Mouse (Mus musculus) thymus, adult 2 months (tissue): ENCODE data around the gene Gpx7.

Experiments
- CTCF ChIP-seq: fragments of 200-500 bp; IDR thresholded peaks from 2 replicates; pipeline ENCODE4 v1.5.1; 2012; ENCODE audit warnings: mild to moderate bottlenecking, control low read depth, low read length, moderate library complexity, borderline replicate concordance; ENCODE audit not compliant: control insufficient read depth, poor library complexity, insufficient read depth; ENCODE audit errors: extremely low read depth
- POLR2A ChIP-seq: fragments of 200-500 bp; IDR thresholded peaks from 2 replicates; pipeline ENCODE4 v1.6.1; 2012; ENCODE audit warnings: mild to moderate bottlenecking, low read length, control low read depth, moderate library complexity; ENCODE audit not compliant: control insufficient read depth, poor library complexity, insufficient read depth; ENCODE audit errors: extremely low read depth

GRCm38 (mm10) chr4:108406138-108406860 is 462 bp downstream of the Gpx7 start:
- no peak for TF ChIP-seq CTCF
- TF ChIP-seq POLR2A: no peak
